Mouse (Mus musculus): ENCODE measurements around the gene Cd320.
"Not testable (repeated sequence)": the region's sequence is repeated elsewhere in the genome, so short reads cannot be mapped to it uniquely, and the experiment has no call there.

The Cd320 gene

GRCm38 (mm10) chr17:33842966-33843795 is at the start of gene Cd320:
Cd320 (plus strand) TSS chr17:33843091.
- peak; percentile 95 for DNase-seq

- peak; percentile 66 for DNase-seq
Observed at GRCm38 (mm10) chr17:33798306-33798705, 44.6 kb upstream of the Cd320 start.

GRCm38 (mm10) chr17:33799277-33799676 is 43.6 kb upstream of the Cd320 start:
- no peak for DNase-seq

GRCm38 (mm10) chr17:33802221-33802620 is 40.7 kb upstream of the Cd320 start:
- DNase-seq = no peak

GRCm38 (mm10) chr17:33804205-33804604 is 38.7 kb upstream of the Cd320 start:
- DNase-seq = no peak

GRCm38 (mm10) chr17:33804745-33805144 is 38.1 kb upstream of the Cd320 start:
- DNase-seq = no peak

GRCm38 (mm10) chr17:33807181-33807888 is 35.6 kb upstream of the Cd320 start:
- no peak for DNase-seq

DNA sequence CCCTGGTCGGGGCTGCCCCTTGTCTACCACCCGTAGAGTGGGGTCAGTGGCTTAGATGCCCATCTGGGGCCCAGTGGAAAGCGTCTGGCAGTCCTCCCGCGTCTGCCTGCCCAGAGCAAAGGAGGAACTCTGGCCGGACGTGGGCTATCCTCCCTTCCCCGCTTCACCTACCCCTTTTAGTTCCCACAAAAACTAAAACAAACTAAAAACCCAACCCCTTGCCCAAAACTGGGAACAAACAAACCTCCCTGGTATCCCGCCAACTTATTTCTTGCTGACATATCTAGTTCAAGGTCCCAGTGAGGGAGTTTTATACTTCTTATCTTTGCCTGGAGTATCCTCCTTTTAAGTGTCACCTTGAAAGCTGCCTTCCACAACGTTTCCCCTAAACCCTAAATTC is 34.7 kb upstream of the Cd320 start:
- DNase-seq = no peak

DNA sequence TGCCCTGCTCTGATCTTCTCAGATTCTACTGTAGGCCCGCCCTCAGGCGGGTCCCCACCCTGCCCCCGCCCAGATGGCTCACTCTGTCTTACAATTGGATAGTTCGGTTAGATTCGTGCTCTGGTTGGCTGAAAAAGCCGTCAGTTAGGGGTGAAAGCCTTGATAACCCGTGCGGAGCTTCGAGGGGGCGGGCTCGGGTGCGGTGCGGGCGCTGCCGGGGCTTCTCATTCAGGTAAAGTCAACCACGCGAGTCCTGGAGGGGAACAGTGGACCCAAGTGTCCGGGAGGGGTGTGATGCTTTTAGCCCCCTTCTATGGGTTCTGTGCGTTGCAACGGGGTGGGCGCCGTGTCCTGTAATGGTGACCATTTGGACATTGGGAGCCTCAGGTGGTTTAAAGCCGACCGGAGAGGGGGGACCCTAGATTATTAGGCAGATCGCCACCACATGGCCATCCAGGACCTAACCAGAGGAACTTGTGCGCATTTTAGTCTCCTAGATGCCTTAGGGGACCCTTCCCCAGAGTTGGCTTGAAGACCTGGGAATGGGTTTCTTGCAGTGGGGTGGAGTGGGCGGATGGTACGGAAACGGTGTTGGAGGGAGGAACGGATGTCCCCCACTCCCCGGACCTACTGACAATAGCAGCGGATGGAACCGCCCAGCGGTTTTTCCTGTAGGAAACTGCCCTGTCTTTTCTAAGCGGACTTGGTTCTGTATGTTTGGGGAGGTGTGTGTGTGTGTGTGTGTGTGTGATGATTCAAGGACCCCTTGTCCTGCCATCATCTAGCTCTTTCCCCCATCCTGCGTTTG is 32.4 kb upstream of the Cd320 start, which contains the start of gene Kank3:
TSS of gene Kank3 (plus strand) at position 186 of the 808 bp plus-strand sequence.
- peak; percentile 96 for DNase-seq

- DNase-seq = no peak
Observed at GRCm38 (mm10) chr17:33811142-33811516, 31.8 kb upstream of the Cd320 start.

GRCm38 (mm10) chr17:33812475-33812874 is 30.4 kb upstream of the Cd320 start:
- DNase-seq = peak; percentile 55

DNA sequence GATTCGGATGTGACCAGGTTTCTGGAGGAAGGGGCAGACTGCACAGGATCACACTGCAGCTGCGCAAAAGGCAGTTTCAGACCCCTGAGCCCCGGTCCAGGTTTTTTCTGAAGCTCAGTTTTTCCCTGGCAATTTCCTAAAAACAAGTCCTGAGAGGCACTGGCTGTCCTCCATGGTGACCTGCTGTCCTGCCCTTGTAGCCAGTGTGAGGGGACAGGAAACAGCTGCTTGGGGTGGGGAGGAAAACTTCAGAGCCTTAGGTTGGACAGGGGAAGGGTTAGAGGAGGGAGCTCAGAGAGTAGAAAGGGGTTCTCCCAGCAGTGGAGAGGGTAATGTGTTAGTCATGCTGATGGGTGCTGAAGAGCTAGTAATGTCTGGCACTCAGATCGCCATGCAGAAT is 29.9 kb upstream of the Cd320 start:
- DNase-seq = peak; percentile 79

DNA sequence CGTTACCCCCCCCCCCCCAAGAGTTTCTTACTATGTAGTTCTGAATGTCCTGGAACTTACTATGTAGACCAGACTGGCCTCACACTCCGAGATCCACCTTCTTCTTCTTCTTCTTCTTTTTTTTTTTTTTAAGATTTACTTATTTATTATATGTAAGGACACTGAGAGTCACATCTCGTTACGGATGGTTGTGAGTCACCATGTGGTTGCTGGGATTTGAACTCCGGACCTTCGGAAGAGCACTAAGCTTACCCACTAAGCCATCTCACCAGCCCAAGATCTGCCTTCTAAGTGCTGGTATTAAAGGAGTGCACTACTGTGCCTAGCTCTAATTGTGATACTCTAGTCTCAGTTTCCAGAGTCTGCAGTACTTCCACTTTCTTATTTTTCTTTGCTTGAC is 27.5 kb upstream of the Cd320 start:
- no peak for DNase-seq

GRCm38 (mm10) chr17:33816612-33817011 is 26.3 kb upstream of the Cd320 start:
- peak; percentile 35 for DNase-seq

- DNase-seq = peak; percentile 95
Observed at GRCm38 (mm10) chr17:33817184-33817968, 25.5 kb upstream of the Cd320 start.

DNA sequence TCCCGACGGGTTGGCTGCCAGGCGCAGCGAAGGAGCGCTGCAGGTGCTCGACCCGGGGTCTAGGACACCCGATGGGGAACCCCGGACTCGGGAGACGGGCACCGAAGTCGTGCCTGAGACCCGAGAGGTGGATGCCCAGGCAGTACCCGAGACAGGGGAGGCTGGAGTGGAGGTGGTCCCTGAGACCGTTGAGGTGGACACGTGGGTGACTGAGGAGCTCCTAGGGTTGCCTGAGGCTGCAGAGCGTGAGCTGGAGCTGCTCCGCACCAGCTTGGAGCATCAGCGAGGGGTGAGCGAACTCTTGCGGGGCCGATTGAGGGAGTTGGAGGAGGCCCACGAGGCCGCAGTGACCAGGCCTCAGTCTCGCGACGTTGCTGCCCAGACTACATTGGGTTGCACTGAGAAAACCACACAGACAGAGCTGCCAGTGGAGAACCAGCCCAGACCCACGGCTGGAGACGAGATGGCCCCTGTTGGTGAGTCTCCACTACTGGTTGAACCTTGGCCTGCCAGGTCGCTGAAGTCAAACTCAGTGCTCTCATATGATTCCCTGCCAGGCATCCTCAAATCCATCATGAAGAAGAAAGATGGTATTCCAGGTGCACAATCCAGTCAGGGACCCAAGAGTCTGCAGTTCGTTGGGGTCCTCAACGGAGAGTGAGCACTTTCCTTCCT is 24.8 kb upstream of the Cd320 start:
- no peak for DNase-seq

GRCm38 (mm10) chr17:33822436-33822959 is 20.4 kb upstream of the Cd320 start:
- DNase-seq = no peak

DNA sequence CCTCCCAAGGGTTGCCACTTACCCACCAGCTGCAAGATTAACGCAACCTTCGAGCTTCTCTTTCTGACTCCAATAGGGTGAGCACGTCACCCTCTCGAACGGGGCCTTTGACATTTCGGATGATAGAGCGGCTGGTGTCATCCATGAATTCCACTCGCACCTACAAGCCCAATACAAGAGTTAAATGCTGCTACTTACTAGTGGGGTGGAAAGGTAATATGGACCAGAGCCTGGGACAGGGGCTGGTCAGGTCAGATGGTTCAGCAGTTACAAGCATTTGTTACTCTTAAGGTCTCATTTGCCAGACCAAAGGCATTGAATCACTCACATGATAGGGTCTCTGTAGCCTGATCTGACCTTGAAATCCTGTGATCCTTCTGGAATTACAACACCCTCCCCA is 19.7 kb upstream of the Cd320 start:
- not testable (repeated sequence) for DNase-seq

DNA sequence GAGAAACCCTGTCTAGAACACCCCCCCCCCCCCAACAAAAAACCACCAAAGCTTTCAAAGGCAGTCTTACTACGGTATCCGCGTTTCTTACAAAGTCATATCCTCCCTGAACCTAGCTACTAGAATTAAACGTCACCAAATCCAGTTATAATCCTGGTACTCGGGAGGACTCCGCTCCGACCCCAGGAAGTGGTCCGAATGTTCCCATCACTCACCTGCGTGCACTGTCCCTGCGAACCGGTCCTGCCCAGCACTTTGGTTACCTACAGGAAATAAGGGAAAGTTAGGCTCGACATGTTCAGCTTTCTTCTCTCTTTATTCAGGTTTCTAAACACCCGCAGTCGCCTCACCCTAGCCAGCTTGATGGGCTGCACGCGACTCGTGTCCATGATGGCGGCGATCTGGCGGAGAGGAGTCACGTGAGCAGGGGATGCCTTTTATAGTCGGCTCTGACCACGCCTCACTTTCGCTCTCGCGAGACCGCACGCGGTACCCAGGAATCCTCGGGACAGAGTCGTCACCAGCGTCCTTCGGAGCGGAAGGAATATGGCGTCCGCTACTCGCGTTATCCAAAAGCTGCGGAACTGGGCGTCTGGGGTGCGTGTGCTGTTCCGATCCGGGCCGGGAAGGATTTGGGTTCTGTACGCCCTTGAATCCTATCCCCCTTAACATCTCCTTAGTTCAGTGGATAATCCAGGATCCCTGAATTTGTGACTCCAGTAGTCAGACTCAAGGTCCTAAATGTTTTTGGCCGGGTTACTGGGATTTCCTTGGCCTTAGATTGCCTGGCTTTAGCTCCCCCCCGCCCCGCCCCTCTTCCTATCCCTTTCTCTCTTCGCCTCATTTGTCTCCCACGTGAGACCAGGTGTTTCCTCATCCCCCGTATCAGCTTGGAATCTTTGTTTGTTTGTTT is 18.6 kb upstream of the Cd320 start, which contains the start of the genes Rps28 and Ndufa7:
TSS of gene Rps28 (minus strand) at position 479 of the 913 bp plus-strand sequence.
TSS of gene Ndufa7 (plus strand) at position 489 of the 913 bp plus-strand sequence.
- peak; percentile 99 for DNase-seq

- not testable (repeated sequence) for DNase-seq
Observed at GRCm38 (mm10) chr17:33824997-33825330, 17.9 kb upstream of the Cd320 start.
